Mouse (Mus musculus) limb, embryonic 11.5 days (tissue): ENCODE data around the gene Dtnb. TPM values are rescaled to one million over a fixed set of nuclear protein-coding genes. Genes with fewer than 3 reads are reported as not detected.
"Not testable (repeated sequence)": the region's sequence is repeated elsewhere in the genome, so short reads cannot be mapped to it uniquely, and the experiment has no call there.

Experiments
- ATAC-seq: fragments of 200-750 bp; cut with Nextera tagmentation; 2 replicates; pipeline ENCODE4 v1.8.0; 2017; ENCODE audit warnings: low read depth; ENCODE audit not compliant: insufficient number of reproducible peaks, low FRiP score, low TSS enrichment
- DNase-seq: peaks from one replicate; pipeline ENCODE4 v3.0.0-alpha.2; 2015; ENCODE audit warnings: low spot score
- H3K27ac ChIP-seq: fragments of 300-500 bp; sonication (generic); replicated peaks from 2 replicates; pipeline ENCODE4 v1.5.1; 2014; ENCODE audit warnings: low read depth, mild to moderate bottlenecking, low read length
- H3K27me3 ChIP-seq: fragments of 300-500 bp; sonication (generic); 2 replicates; pipeline ENCODE4 v1.6.1; 2014; ENCODE audit warnings: mild to moderate bottlenecking, low read length, mixed read lengths; ENCODE audit not compliant: control insufficient read depth, insufficient read depth
- H3K36me3 ChIP-seq: fragments of 300-500 bp; sonication (generic); 2 replicates; pipeline ENCODE4 v1.6.1; 2014; ENCODE audit warnings: mild to moderate bottlenecking, low read length, moderate library complexity, mixed read lengths; ENCODE audit not compliant: control insufficient read depth, insufficient read depth
- H3K4me1 ChIP-seq: fragments of 300-500 bp; sonication (generic); 2 replicates; pipeline ENCODE4 v1.6.1; 2014; ENCODE audit warnings: low read length, mixed read lengths; ENCODE audit not compliant: control insufficient read depth, insufficient read depth
- H3K4me2 ChIP-seq: fragments of 300-500 bp; sonication (generic); 2 replicates; pipeline ENCODE4 v1.6.1; 2014; ENCODE audit warnings: low read depth, mild to moderate bottlenecking, moderate library complexity; ENCODE audit not compliant: severe bottlenecking
- H3K4me3 ChIP-seq: fragments of 300-500 bp; sonication (generic); 2 replicates; pipeline ENCODE4 v1.5.1; 2014; ENCODE audit warnings: low read depth, low read length
- H3K9ac ChIP-seq: fragments of 300-500 bp; sonication (generic); 2 replicates; pipeline ENCODE4 v1.6.1; 2014; ENCODE audit warnings: mild to moderate bottlenecking, low read length
- H3K9me3 ChIP-seq: fragments of 300-500 bp; sonication (generic); 2 replicates; pipeline ENCODE4 v1.6.1; 2016; ENCODE audit warnings: low read length; ENCODE audit not compliant: control insufficient read depth
- WGBS: fragments of 180-500 bp; shearing (Covaris S2); extraction: QIAGEN DNeasy Blood & Tissue Kit; methylation state at CpG from one replicate; pipeline ENCODE4 v1.1.7; 2014; 5-methylcytosine and 5-hydroxymethylcytosine counted together
- polyA plus RNA-seq: library from polyadenylated mRNA; unstranded; fragments of >200 nt; fragmentation: Nextera tagmentation; extraction: Ambion mirVana; gene quantifications from 2 replicates; pipeline ENCODE4 v1.2.1, GENCODE M21; 2014

The Dtnb gene
- polyA plus RNA-seq, 1 experiment from 2014 or later: 41.1 TPM

DNA sequence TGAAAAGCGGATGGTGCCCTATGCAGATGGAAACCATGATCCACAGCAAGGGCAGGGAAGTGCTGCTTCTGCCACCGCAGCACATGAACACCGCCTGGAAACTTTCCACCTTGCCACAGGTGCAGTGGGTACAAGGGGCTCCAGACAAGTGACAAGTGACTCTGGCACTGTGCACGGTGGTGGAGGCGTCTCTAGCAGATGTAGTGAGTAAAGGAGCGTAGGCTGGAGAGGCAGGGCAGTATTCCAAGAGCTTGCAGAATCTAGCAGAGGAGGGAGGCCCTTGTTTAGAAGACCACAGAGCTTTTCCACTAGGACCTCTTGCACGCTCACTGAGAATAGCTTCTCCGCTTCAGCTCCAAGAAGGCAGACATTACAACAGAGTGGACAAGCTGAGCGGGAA is 102.7 kb downstream of the Dtnb start:
- Histone ChIP-seq H3K36me3 (no peaks in the 10 kb centered on the region), H3K4me1 (0 out of 2 replicates have a peak, but pooled peaks cover 2% of the 10 kb centered on the region), H3K4me2 (no peak overlapping the region), H3K9ac (no peak overlapping the region), H3K27me3 (no peaks in the 10 kb centered on the region), H3K27ac (no peak overlapping the region), H3K4me3 (no peak overlapping the region), H3K9me3 (no peaks in the 10 kb centered on the region)
- WGBS: 88% methylated on average over 9 of the region's 9 CpGs
- ATAC-seq (no peak), DNase-seq (no peak)

DNA sequence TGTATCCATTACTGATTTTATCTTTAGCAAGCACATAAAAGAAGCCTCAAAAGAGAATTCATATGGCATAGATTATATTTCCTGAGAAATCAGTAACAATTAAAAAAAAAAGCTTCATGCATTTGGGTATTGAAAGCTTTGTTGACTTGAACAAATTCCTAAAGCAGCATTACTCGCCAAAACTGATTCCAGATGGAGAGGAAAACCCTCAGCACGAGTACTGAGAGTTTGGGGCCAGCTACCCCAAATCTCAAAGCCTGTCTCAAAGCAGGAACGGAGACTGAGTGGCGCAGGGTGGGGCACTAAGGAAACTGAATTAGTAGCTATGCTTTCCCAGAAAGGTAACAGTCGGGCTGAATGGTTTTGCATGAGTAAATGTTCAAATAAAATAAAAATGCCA is 108.5 kb downstream of the Dtnb start:
- no peak overlapping the region for H3K9ac ChIP-seq
- no peak overlapping the region for H3K27ac ChIP-seq
- H3K27me3 ChIP-seq: no peaks in the 10 kb centered on the region
- WGBS: 62% methylated on average over 5 of the region's 5 CpGs
- ATAC-seq: no peak
- H3K4me3 ChIP-seq: no peak overlapping the region
- H3K4me1 ChIP-seq: peaks cover 4% of the 10 kb centered on the region; the same call in 1 of the 2 replicates
- no peak for DNase-seq
- no peak overlapping the region for H3K4me2 ChIP-seq
- no peaks in the 10 kb centered on the region for H3K36me3 ChIP-seq
- no peaks in the 10 kb centered on the region for H3K9me3 ChIP-seq

DNA sequence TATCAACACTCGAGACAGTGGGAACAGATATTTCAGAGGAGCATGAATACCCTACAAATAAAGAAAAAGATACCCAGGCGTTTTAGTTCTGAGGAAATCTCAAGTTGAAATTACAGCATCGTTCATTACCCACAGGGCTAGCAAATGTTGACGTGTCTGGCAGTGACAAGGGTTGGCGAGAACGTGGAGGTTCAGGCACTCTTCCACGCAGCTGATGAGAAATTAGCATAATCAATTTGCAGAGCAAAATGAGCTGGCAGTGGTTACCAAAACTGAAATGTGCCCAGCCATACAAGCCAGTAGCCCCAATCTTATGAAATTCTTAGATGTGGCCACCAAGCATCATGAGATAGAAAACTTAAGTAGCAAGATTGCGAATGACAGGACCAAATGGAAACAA is 110.9 kb downstream of the Dtnb start:
- H3K4me2 ChIP-seq: no peak overlapping the region
- no peaks in the 10 kb centered on the region for H3K9me3 ChIP-seq
- no peak overlapping the region for H3K9ac ChIP-seq
- ATAC-seq (no peak), DNase-seq (no peak)
- H3K4me1 ChIP-seq: peaks cover 4% of the 10 kb centered on the region; the same call in 1 of the 2 replicates
- no peaks in the 10 kb centered on the region for H3K27me3 ChIP-seq
- no peak overlapping the region for H3K4me3 ChIP-seq
- 89% methylated on average over 8 of the region's 8 CpGs for WGBS
- H3K27ac ChIP-seq: no peak overlapping the region
- no peaks in the 10 kb centered on the region for H3K36me3 ChIP-seq

- WGBS: 87% methylated on average over 7 of the region's 7 CpGs
- no peak overlapping the region for H3K27ac ChIP-seq
- H3K4me2 ChIP-seq: no peak overlapping the region
- no peak for ATAC-seq
- H3K4me1 ChIP-seq: peaks cover 4% of the 10 kb centered on the region; the same call in 1 of the 2 replicates
- no peak overlapping the region for H3K9ac ChIP-seq
- H3K36me3 ChIP-seq: no peaks in the 10 kb centered on the region
- DNase-seq: no peak
- H3K27me3 ChIP-seq: no peaks in the 10 kb centered on the region
- H3K9me3 ChIP-seq: no peaks in the 10 kb centered on the region
- H3K4me3 ChIP-seq: no peak overlapping the region
These were observed 114.3 kb downstream of the Dtnb start for GRCm38 (mm10) chr12:3686419-3686940.

DNA sequence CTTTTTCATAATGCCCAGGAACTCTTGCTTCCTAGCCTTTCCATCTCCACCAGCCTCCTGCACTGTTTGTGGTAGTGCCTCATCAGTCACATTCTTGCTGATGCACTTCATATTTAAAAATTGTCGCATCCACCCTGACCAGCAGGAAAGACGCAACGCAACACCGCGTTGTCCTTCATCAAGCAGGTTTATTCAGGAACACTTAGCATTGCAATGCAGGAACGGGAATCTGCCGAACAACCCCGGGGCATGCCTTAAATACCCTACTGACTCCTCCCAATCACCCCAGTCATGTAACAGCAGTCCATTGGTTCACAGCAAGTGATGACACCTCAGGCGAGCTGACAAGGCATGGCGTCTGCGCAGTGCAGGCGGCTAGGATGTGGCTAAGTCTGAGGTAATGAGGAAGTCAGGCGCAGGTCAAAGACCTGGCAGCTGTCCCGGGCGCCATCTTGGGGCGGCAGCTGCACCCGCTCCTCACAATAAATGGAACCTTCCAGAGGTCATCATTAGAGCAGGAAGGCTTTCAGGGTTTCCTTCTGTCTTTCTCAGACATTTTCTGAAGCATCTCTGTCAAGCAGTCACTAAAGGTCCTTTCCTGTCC is 118.8 kb downstream of the Dtnb start:
- not testable (repeated sequence) for H3K27me3 ChIP-seq, H3K4me2 ChIP-seq, H3K9ac ChIP-seq, H3K27ac ChIP-seq, H3K4me1 ChIP-seq, H3K36me3 ChIP-seq, H3K4me3 ChIP-seq, ATAC-seq, H3K9me3 ChIP-seq, DNase-seq
- 94% methylated on average over 17 of the region's 17 CpGs for WGBS

GRCm38 (mm10) chr12:3692795-3693392 is 120.7 kb downstream of the Dtnb start:
- Histone ChIP-seq H3K4me2 (no peak overlapping the region), H3K4me3 (no peak overlapping the region), H3K27ac (no peak overlapping the region), H3K4me1 (no peaks in the 10 kb centered on the region), H3K9me3 (no peaks in the 10 kb centered on the region), H3K27me3 (no peaks in the 10 kb centered on the region), H3K36me3 (no peaks in the 10 kb centered on the region), H3K9ac (no peak overlapping the region)
- DNase-seq (no peak), ATAC-seq (no peak)
- 95% methylated on average over 6 of the region's 6 CpGs for WGBS

- Histone ChIP-seq H3K27ac (no peak overlapping the region), H3K4me1 (no peaks in the 10 kb centered on the region), H3K4me3 (no peak overlapping the region), H3K27me3 (no peaks in the 10 kb centered on the region), H3K9me3 (no peaks in the 10 kb centered on the region), H3K36me3 (no peaks in the 10 kb centered on the region), H3K4me2 (no peak overlapping the region), H3K9ac (no peak overlapping the region)
- ATAC-seq (no peak), DNase-seq (peak; percentile 25)
- 68% methylated on average over 5 of the region's 5 CpGs for WGBS
These were observed 123.7 kb downstream of the Dtnb start for GRCm38 (mm10) chr12:3695741-3696501.

GRCm38 (mm10) chr12:3700503-3700902 is 128.3 kb downstream of the Dtnb start:
- no peak for DNase-seq
- Histone ChIP-seq H3K4me1 (no peaks in the 10 kb centered on the region), H3K27ac (no peak overlapping the region), H3K36me3 (no peaks in the 10 kb centered on the region), H3K4me3 (no peak overlapping the region), H3K9me3 (no peaks in the 10 kb centered on the region), H3K4me2 (no peak overlapping the region), H3K9ac (no peak overlapping the region), H3K27me3 (no peaks in the 10 kb centered on the region)
- WGBS: 87% methylated on average over 4 of the region's 4 CpGs
- ATAC-seq: no peak
